Mouse (Mus musculus): ENCODE data around the gene Pigv. TPM values are rescaled to one million over a fixed set of nuclear protein-coding genes. Genes with fewer than 3 reads are reported as not detected.

The Pigv gene
- polyA plus RNA-seq, 1 experiment, result 14.5 TPM

GRCm38 (mm10) chr4:133686512-133686911, 14.1 kb upstream of the Pigv start:
- Histone ChIP-seq H3K36me3 (ENCODE audit: control insufficient read depth, insufficient read depth, low read length) (peaks cover 82% of the 10 kb centered on the region), H3K27me3 (ENCODE audit: control insufficient read depth, insufficient read depth, low read length) (no peaks in the 10 kb centered on the region), H3K27ac (ENCODE audit: insufficient read depth, low read length) (no peak overlapping the region), H3K4me3 (ENCODE audit: extremely low read depth, insufficient read depth, insufficient read length) (no peak overlapping the region), H3K4me1 (ENCODE audit: control insufficient read depth, insufficient read depth, insufficient read length) (no peaks in the 10 kb centered on the region)
- no peak for DNase-seq (ENCODE audit: low read depth in 1 of 2, low spot score in 2 of 2)
- TF ChIP-seq CTCF (IDR thresholded peaks at IDR 0.05; ENCODE audit: extremely low read depth, insufficient read depth, insufficient read length, insufficient replicate concordance) (no peak), POLR2A (IDR thresholded peaks at IDR 0.05; ENCODE audit: low read depth, low read length) (no peak)
- 97% methylated on average over 11 of the region's 11 CpGs for WGBS

GRCm38 (mm10) chr4:133680206-133680786, 7.8 kb upstream of the Pigv start:
- peaks cover 45% of the 10 kb centered on the region for H3K36me3 ChIP-seq (ENCODE audit: control insufficient read depth, insufficient read depth, low read length)

DNA sequence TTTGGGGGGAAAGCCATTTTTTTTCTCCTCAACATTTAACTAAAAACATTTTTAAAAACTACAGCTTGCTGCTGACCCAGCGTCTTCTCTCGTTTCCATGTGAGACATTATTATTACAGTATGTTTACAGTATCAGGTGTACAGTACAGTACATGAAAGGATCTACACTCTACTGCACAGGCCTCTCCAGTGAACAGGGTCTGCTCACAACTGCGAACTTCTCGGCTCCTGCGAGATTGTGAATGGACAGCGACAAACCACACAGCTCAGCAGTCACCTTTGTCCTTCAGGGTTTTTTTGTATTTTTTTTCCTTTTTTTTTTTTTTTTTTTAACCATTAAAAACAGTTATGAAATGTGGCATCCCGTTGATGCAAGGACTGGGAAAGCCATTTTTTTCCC, 7.2 kb upstream of the Pigv start:
- no peaks in the 10 kb centered on the region for H3K27me3 ChIP-seq (ENCODE audit: control insufficient read depth, insufficient read depth, low read length)
- WGBS, result 52% methylated on average over 7 of the region's 7 CpGs
- peaks cover 39% of the 10 kb centered on the region for H3K36me3 ChIP-seq (ENCODE audit: control insufficient read depth, insufficient read depth, low read length)
- DNase-seq (ENCODE audit: low read depth in 1 of 2, low spot score in 2 of 2), result peak in 1 of 2 experiments; percentile 51
- TF ChIP-seq CTCF (IDR thresholded peaks at IDR 0.05; ENCODE audit: extremely low read depth, insufficient read depth, insufficient read length, insufficient replicate concordance) (no peak), POLR2A (IDR thresholded peaks at IDR 0.05; ENCODE audit: low read depth, low read length) (no peak)
- peaks cover 18% of the 10 kb centered on the region; the same call in 1 of the 2 replicates for H3K4me1 ChIP-seq (ENCODE audit: control insufficient read depth, insufficient read depth, insufficient read length)
- H3K4me3 ChIP-seq (ENCODE audit: extremely low read depth, insufficient read depth, insufficient read length), result no peak overlapping the region
- H3K27ac ChIP-seq (ENCODE audit: insufficient read depth, low read length), result peak overlapping the region; percentile 76

More at GRCm38 (mm10) chr4:133680206-133680786, 7.8 kb upstream of the Pigv start:
- WGBS, result 81% methylated on average over 14 of the region's 14 CpGs
- Histone ChIP-seq H3K4me1 (ENCODE audit: control insufficient read depth, insufficient read depth, insufficient read length) (peaks cover 13% of the 10 kb centered on the region; the same call in 1 of the 2 replicates), H3K4me3 (ENCODE audit: extremely low read depth, insufficient read depth, insufficient read length) (no peak overlapping the region), H3K27me3 (ENCODE audit: control insufficient read depth, insufficient read depth, low read length) (no peaks in the 10 kb centered on the region), H3K27ac (ENCODE audit: insufficient read depth, low read length) (peak overlapping the region; percentile 76)
- DNase-seq (ENCODE audit: low read depth in 1 of 2, low spot score in 2 of 2), result no peak
- TF ChIP-seq CTCF (IDR thresholded peaks at IDR 0.05; ENCODE audit: extremely low read depth, insufficient read depth, insufficient read length, insufficient replicate concordance) (no peak), POLR2A (IDR thresholded peaks at IDR 0.05; ENCODE audit: low read depth, low read length) (no peak)

DNA sequence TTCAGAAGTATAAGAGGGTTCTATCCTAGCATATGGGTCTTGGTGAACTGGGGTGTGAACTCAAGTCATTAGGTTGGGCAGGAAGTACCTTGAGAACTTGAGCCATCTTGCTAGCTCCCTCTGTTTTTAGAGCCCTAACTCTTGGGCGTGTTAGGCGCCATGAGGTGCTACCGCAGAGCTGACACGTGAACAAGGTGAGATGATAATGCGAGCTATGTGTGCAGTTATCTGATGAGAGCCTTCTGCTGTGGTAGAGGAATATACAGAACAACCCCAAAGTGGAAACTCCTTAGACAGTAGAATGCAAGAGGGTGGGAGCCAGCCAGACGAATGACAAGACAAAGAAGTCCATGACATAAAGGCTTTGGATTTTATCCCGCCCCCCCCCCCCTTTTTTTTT, 4.8 kb upstream of the Pigv start:
- no peak for DNase-seq (ENCODE audit: low read depth in 1 of 2, low spot score in 2 of 2)
- Histone ChIP-seq H3K4me1 (ENCODE audit: control insufficient read depth, insufficient read depth, insufficient read length) (peaks cover 29% of the 10 kb centered on the region; the same call in 1 of the 2 replicates), H3K4me3 (ENCODE audit: extremely low read depth, insufficient read depth, insufficient read length) (no peak overlapping the region), H3K27ac (ENCODE audit: insufficient read depth, low read length) (no peak overlapping the region), H3K36me3 (ENCODE audit: control insufficient read depth, insufficient read depth, low read length) (peaks cover 24% of the 10 kb centered on the region), H3K27me3 (ENCODE audit: control insufficient read depth, insufficient read depth, low read length) (no peaks in the 10 kb centered on the region)
- TF ChIP-seq POLR2A (IDR thresholded peaks at IDR 0.05; ENCODE audit: low read depth, low read length) (no peak), CTCF (IDR thresholded peaks at IDR 0.05; ENCODE audit: extremely low read depth, insufficient read depth, insufficient read length, insufficient replicate concordance) (no peak)
- WGBS, result 64% methylated on average over 7 of the region's 7 CpGs

DNA sequence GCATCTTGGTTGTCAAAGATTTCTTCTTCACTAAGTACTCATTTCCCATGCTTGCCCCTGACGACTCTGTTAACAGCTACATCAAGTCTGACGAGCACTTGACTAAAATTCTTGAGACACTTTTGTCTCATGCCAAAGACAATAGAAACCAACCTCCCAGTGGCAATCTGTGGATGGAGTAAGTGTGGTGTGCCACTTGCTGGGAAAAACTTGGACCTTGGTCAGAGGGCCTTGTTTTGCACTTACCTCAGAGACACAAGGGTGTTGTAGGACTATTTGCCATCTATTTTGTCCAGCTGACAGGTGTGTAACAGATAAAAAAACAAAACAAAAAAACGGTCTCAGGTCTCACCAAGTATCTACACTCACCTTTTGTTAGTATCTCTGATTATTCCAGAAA, 3.7 kb upstream of the Pigv start:
- WGBS, result 60% methylated on average over 3 of the region's 3 CpGs
- H3K4me3 ChIP-seq (ENCODE audit: extremely low read depth, insufficient read depth, insufficient read length), result no peak overlapping the region
- H3K27me3 ChIP-seq (ENCODE audit: control insufficient read depth, insufficient read depth, low read length), result no peaks in the 10 kb centered on the region
- DNase-seq (ENCODE audit: low read depth in 1 of 2, low spot score in 2 of 2), result no peak
- peaks cover 16% of the 10 kb centered on the region for H3K36me3 ChIP-seq (ENCODE audit: control insufficient read depth, insufficient read depth, low read length)
- TF ChIP-seq CTCF (IDR thresholded peaks at IDR 0.05; ENCODE audit: extremely low read depth, insufficient read depth, insufficient read length, insufficient replicate concordance), result no peak
- no peak for TF ChIP-seq POLR2A (IDR thresholded peaks at IDR 0.05; ENCODE audit: low read depth, low read length)
- H3K27ac ChIP-seq (ENCODE audit: insufficient read depth, low read length), result no peak overlapping the region
- H3K4me1 ChIP-seq (ENCODE audit: control insufficient read depth, insufficient read depth, insufficient read length), result peaks cover 29% of the 10 kb centered on the region; the same call in 1 of the 2 replicates

DNA sequence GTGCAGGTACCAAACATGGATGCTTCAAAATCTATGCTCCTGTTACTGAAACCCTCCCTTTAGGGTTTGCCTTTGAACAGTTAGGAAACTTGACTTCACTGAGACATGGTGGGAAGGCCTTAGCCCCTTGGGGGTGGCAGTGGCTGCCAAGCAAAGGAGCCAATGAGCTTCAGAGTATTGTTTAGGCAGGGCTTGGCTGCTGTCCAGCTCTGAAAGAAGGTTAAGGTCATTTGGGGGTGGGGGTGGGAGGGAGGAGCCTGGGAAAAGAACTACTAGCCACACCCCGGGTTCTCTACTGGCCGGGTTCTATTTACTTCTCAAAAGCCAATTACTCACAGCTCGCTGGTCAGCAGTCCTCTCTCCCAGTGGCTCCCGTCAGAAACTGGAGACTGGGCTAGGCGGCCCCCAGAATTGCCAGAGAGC, 3.2 kb upstream of the Pigv start:
- Histone ChIP-seq H3K4me1 (ENCODE audit: control insufficient read depth, insufficient read depth, insufficient read length) (peaks cover 29% of the 10 kb centered on the region; the same call in 1 of the 2 replicates), H3K27me3 (ENCODE audit: control insufficient read depth, insufficient read depth, low read length) (no peaks in the 10 kb centered on the region), H3K27ac (ENCODE audit: insufficient read depth, low read length) (no peak overlapping the region), H3K36me3 (ENCODE audit: control insufficient read depth, insufficient read depth, low read length) (peaks cover 10% of the 10 kb centered on the region), H3K4me3 (ENCODE audit: extremely low read depth, insufficient read depth, insufficient read length) (no peak overlapping the region)
- no peak for DNase-seq (ENCODE audit: low read depth in 1 of 2, low spot score in 2 of 2)
- TF ChIP-seq CTCF (IDR thresholded peaks at IDR 0.05; ENCODE audit: extremely low read depth, insufficient read depth, insufficient read length, insufficient replicate concordance) (no peak), POLR2A (IDR thresholded peaks at IDR 0.05; ENCODE audit: low read depth, low read length) (no peak)
- WGBS, result 55% methylated on average over 5 of the region's 5 CpGs

- H3K4me1 ChIP-seq (ENCODE audit: control insufficient read depth, insufficient read depth, insufficient read length), result peaks cover 25% of the 10 kb centered on the region; the same call in 1 of the 2 replicates
- TF ChIP-seq POLR2A (IDR thresholded peaks at IDR 0.05; ENCODE audit: low read depth, low read length), result no peak
- TF ChIP-seq CTCF (IDR thresholded peaks at IDR 0.05; ENCODE audit: extremely low read depth, insufficient read depth, insufficient read length, insufficient replicate concordance), result no peak
- H3K27ac ChIP-seq (ENCODE audit: insufficient read depth, low read length), result peak overlapping the region; percentile 96
- DNase-seq (ENCODE audit: low read depth in 1 of 2, low spot score in 2 of 2), result no peak
- no peak overlapping the region for H3K4me3 ChIP-seq (ENCODE audit: extremely low read depth, insufficient read depth, insufficient read length)
- peaks cover 4% of the 10 kb centered on the region; the same call in 1 of the 2 replicates for H3K36me3 ChIP-seq (ENCODE audit: control insufficient read depth, insufficient read depth, low read length)
- H3K27me3 ChIP-seq (ENCODE audit: control insufficient read depth, insufficient read depth, low read length), result no peaks in the 10 kb centered on the region
- WGBS, result 22% methylated on average over 8 of the region's 8 CpGs
These were observed 1.9 kb upstream of the Pigv start for GRCm38 (mm10) chr4:133674331-133674695.

Data from spleen, adult 2 months (tissue).